Mouse (Mus musculus): ENCODE results near the gene Prpf40b. TPM values are rescaled to one million over a fixed set of nuclear protein-coding genes. Genes with fewer than 3 reads are reported as not detected.
A peak's percentile ranks its signal among the peaks of the same experiment; 100 is the strongest.

Gene Prpf40b
- polyA plus RNA-seq, 1 experiment from 2014 or later = 45.7 TPM

- Histone ChIP-seq H3K4me1 (replicated peaks; ENCODE audit: control insufficient read depth, insufficient read depth, low read length) (no peaks in the 10 kb centered on the region), H3K27me3 (ENCODE audit: control insufficient read depth, insufficient read depth, low read length) (no peaks in the 10 kb centered on the region), H3K27ac (ENCODE audit: low read depth, low read length) (no peak overlapping the region), H3K9me3 (ENCODE audit: control insufficient read depth, low read length) (no peaks in the 10 kb centered on the region), H3K4me3 (ENCODE audit: low read depth, low read length) (no peak overlapping the region), H3K36me3 (ENCODE audit: control insufficient read depth, insufficient read depth, low read length) (no peaks in the 10 kb centered on the region), H3K4me2 (replicated peaks; ENCODE audit: low read depth, low read length) (no peak overlapping the region), H3K9ac (ENCODE audit: low read depth, low read length) (no peak overlapping the region)
- ATAC-seq (ENCODE audit: low FRiP score) = no peak
- WGBS = 94% methylated on average over 7 of the region's 7 CpGs
- DNase-seq (ENCODE audit: low spot score) = no peak
These were observed 16.6 kb upstream of the Prpf40b start for GRCm38 (mm10) chr15:99278271-99278670.

- H3K27ac ChIP-seq (ENCODE audit: low read depth, low read length) = no peak overlapping the region
- H3K9me3 ChIP-seq (ENCODE audit: control insufficient read depth, low read length) = no peaks in the 10 kb centered on the region
- no peak overlapping the region for H3K9ac ChIP-seq (ENCODE audit: low read depth, low read length)
- DNase-seq (ENCODE audit: low spot score) = peak; percentile 21
- no peaks in the 10 kb centered on the region for H3K36me3 ChIP-seq (ENCODE audit: control insufficient read depth, insufficient read depth, low read length)
- H3K4me1 ChIP-seq (replicated peaks; ENCODE audit: control insufficient read depth, insufficient read depth, low read length) = no peaks in the 10 kb centered on the region
- no peaks in the 10 kb centered on the region for H3K27me3 ChIP-seq (ENCODE audit: control insufficient read depth, insufficient read depth, low read length)
- no peak for ATAC-seq (ENCODE audit: low FRiP score)
- 67% methylated on average over 10 of the region's 10 CpGs for WGBS
- H3K4me2 ChIP-seq (replicated peaks; ENCODE audit: low read depth, low read length) = no peak overlapping the region
- H3K4me3 ChIP-seq (ENCODE audit: low read depth, low read length) = no peak overlapping the region
These were observed 11.4 kb upstream of the Prpf40b start for GRCm38 (mm10) chr15:99283456-99283855.

- H3K9me3 ChIP-seq (ENCODE audit: control insufficient read depth, low read length) = no peaks in the 10 kb centered on the region
- H3K27me3 ChIP-seq (ENCODE audit: control insufficient read depth, insufficient read depth, low read length) = no peaks in the 10 kb centered on the region
- DNase-seq (ENCODE audit: low spot score) (no peak), ATAC-seq (ENCODE audit: low FRiP score) (no peak)
- H3K27ac ChIP-seq (ENCODE audit: low read depth, low read length) = no peak overlapping the region
- no peak overlapping the region for H3K4me2 ChIP-seq (replicated peaks; ENCODE audit: low read depth, low read length)
- H3K4me3 ChIP-seq (ENCODE audit: low read depth, low read length) = no peak overlapping the region
- no peaks in the 10 kb centered on the region for H3K4me1 ChIP-seq (replicated peaks; ENCODE audit: control insufficient read depth, insufficient read depth, low read length)
- WGBS = 49% methylated on average over 14 of the region's 14 CpGs
- H3K9ac ChIP-seq (ENCODE audit: low read depth, low read length) = no peak overlapping the region
- no peaks in the 10 kb centered on the region for H3K36me3 ChIP-seq (ENCODE audit: control insufficient read depth, insufficient read depth, low read length)
These were observed 10.2 kb upstream of the Prpf40b start for GRCm38 (mm10) chr15:99284527-99285188.

GRCm38 (mm10) chr15:99285189-99285535 is 9.7 kb upstream of the Prpf40b start:
- Histone ChIP-seq H3K4me1 (replicated peaks; ENCODE audit: control insufficient read depth, insufficient read depth, low read length) (no peaks in the 10 kb centered on the region), H3K36me3 (ENCODE audit: control insufficient read depth, insufficient read depth, low read length) (no peaks in the 10 kb centered on the region), H3K4me2 (replicated peaks; ENCODE audit: low read depth, low read length) (no peak overlapping the region), H3K27ac (ENCODE audit: low read depth, low read length) (no peak overlapping the region), H3K27me3 (ENCODE audit: control insufficient read depth, insufficient read depth, low read length) (no peaks in the 10 kb centered on the region), H3K9me3 (ENCODE audit: control insufficient read depth, low read length) (no peaks in the 10 kb centered on the region), H3K4me3 (ENCODE audit: low read depth, low read length) (no peak overlapping the region), H3K9ac (ENCODE audit: low read depth, low read length) (no peak overlapping the region)
- DNase-seq (ENCODE audit: low spot score) = no peak
- 54% methylated on average over 8 of the region's 8 CpGs for WGBS
- no peak for ATAC-seq (ENCODE audit: low FRiP score)

- WGBS = 91% methylated on average over 11 of the region's 11 CpGs
- no peaks in the 10 kb centered on the region for H3K27me3 ChIP-seq (ENCODE audit: control insufficient read depth, insufficient read depth, low read length)
- ATAC-seq (ENCODE audit: low FRiP score) = no peak
These were observed 4.3 kb upstream of the Prpf40b start for GRCm38 (mm10) chr15:99290586-99290985.

GRCm38 (mm10) chr15:99294287-99294686 is 600 bp upstream of the Prpf40b start:
- peak overlapping the region; percentile 68 for H3K4me3 ChIP-seq (ENCODE audit: low read depth, low read length)
- no peak overlapping the region for H3K27ac ChIP-seq (ENCODE audit: low read depth, low read length)
- 37% methylated on average over 16 of the region's 16 CpGs for WGBS
- H3K4me2 ChIP-seq (replicated peaks; ENCODE audit: low read depth, low read length) = peak overlapping the region; percentile 46
- ATAC-seq (ENCODE audit: low FRiP score) = no peak
- DNase-seq (ENCODE audit: low spot score) = peak; percentile 18
- 0 out of 2 replicates have a peak overlapping the region, but pooled peaks have one; percentile 72 for H3K9ac ChIP-seq (ENCODE audit: low read depth, low read length)
- no peaks in the 10 kb centered on the region for H3K36me3 ChIP-seq (ENCODE audit: control insufficient read depth, insufficient read depth, low read length)
- no peaks in the 10 kb centered on the region for H3K4me1 ChIP-seq (replicated peaks; ENCODE audit: control insufficient read depth, insufficient read depth, low read length)
- no peaks in the 10 kb centered on the region for H3K9me3 ChIP-seq (ENCODE audit: control insufficient read depth, low read length)
- H3K27me3 ChIP-seq (ENCODE audit: control insufficient read depth, insufficient read depth, low read length) = no peaks in the 10 kb centered on the region

More at GRCm38 (mm10) chr15:99290586-99290985, 4.3 kb upstream of the Prpf40b start:
- no peaks in the 10 kb centered on the region for H3K9me3 ChIP-seq (ENCODE audit: control insufficient read depth, low read length)
- no peaks in the 10 kb centered on the region for H3K36me3 ChIP-seq (ENCODE audit: control insufficient read depth, insufficient read depth, low read length)
- DNase-seq (ENCODE audit: low spot score) = no peak
- H3K4me2 ChIP-seq (replicated peaks; ENCODE audit: low read depth, low read length) = no peak overlapping the region
- H3K4me3 ChIP-seq (ENCODE audit: low read depth, low read length) = no peak overlapping the region
- H3K9ac ChIP-seq (ENCODE audit: low read depth, low read length) = no peak overlapping the region
- no peak overlapping the region for H3K27ac ChIP-seq (ENCODE audit: low read depth, low read length)
- no peaks in the 10 kb centered on the region for H3K4me1 ChIP-seq (replicated peaks; ENCODE audit: control insufficient read depth, insufficient read depth, low read length)

- Histone ChIP-seq H3K4me3 (ENCODE audit: low read depth, low read length) (peak within 1 kb of the TSS; percentile 68), H3K4me1 (replicated peaks; ENCODE audit: control insufficient read depth, insufficient read depth, low read length) (no peaks in the 10 kb centered on the region), H3K9ac (ENCODE audit: low read depth, low read length) (peak within 1 kb of the TSS; percentile 72), H3K36me3 (ENCODE audit: control insufficient read depth, insufficient read depth, low read length) (no peaks in the 10 kb centered on the region), H3K4me2 (replicated peaks; ENCODE audit: low read depth, low read length) (peak within 1 kb of the TSS; percentile 46), H3K27ac (ENCODE audit: low read depth, low read length) (peak within 1 kb of the TSS; percentile 88), H3K9me3 (ENCODE audit: control insufficient read depth, low read length) (no peaks in the 10 kb centered on the region), H3K27me3 (ENCODE audit: control insufficient read depth, insufficient read depth, low read length) (no peaks in the 10 kb centered on the region)
- ATAC-seq (ENCODE audit: low FRiP score) (peak; percentile 65), DNase-seq (ENCODE audit: low spot score) (peak; percentile 60)
- whole genome bisulfite sequencing = 3% methylated on average over 14 of the region's 17 CpGs
These were observed 646 bp downstream of the Prpf40b start, which contains the start of gene Fam186b for GRCm38 (mm10) chr15:99295484-99295981. Gene Fam186b (minus strand): TSS chr15:99295888.

GRCm38 (mm10) chr15:99296213-99296612 is 1.3 kb downstream of the Prpf40b start:
- Histone ChIP-seq H3K36me3 (ENCODE audit: control insufficient read depth, insufficient read depth, low read length) (no peaks in the 10 kb centered on the region), H3K4me3 (ENCODE audit: low read depth, low read length) (peak overlapping the region; percentile 68; the same call in 1 of the 2 replicates), H3K4me1 (replicated peaks; ENCODE audit: control insufficient read depth, insufficient read depth, low read length) (no peaks in the 10 kb centered on the region), H3K9me3 (ENCODE audit: control insufficient read depth, low read length) (no peaks in the 10 kb centered on the region), H3K27ac (ENCODE audit: low read depth, low read length) (no peak overlapping the region), H3K9ac (ENCODE audit: low read depth, low read length) (no peak overlapping the region; the same call in 1 of the 2 replicates), H3K27me3 (ENCODE audit: control insufficient read depth, insufficient read depth, low read length) (no peaks in the 10 kb centered on the region), H3K4me2 (replicated peaks; ENCODE audit: low read depth, low read length) (peak overlapping the region; percentile 46; the same call in 1 of the 2 replicates)
- no peak for ATAC-seq (ENCODE audit: low FRiP score)
- 37% methylated on average over 5 of the region's 5 CpGs for WGBS
- no peak for DNase-seq (ENCODE audit: low spot score)

- no peak overlapping the region for H3K4me2 ChIP-seq (replicated peaks; ENCODE audit: low read depth, low read length)
- H3K27me3 ChIP-seq (ENCODE audit: control insufficient read depth, insufficient read depth, low read length) = no peaks in the 10 kb centered on the region
- no peak for DNase-seq (ENCODE audit: low spot score)
- peaks cover 15% of the 10 kb centered on the region for H3K36me3 ChIP-seq (ENCODE audit: control insufficient read depth, insufficient read depth, low read length)
- WGBS = 93% methylated on average over 9 of the region's 9 CpGs
- no peak for ATAC-seq (ENCODE audit: low FRiP score)
- no peak overlapping the region for H3K27ac ChIP-seq (ENCODE audit: low read depth, low read length)
- H3K9me3 ChIP-seq (ENCODE audit: control insufficient read depth, low read length) = no peaks in the 10 kb centered on the region
- no peaks in the 10 kb centered on the region for H3K4me1 ChIP-seq (replicated peaks; ENCODE audit: control insufficient read depth, insufficient read depth, low read length)
- no peak overlapping the region for H3K9ac ChIP-seq (ENCODE audit: low read depth, low read length)
- no peak overlapping the region for H3K4me3 ChIP-seq (ENCODE audit: low read depth, low read length)
These were observed 12.6 kb downstream of the Prpf40b start for GRCm38 (mm10) chr15:99307476-99307875.
